Mouse (Mus musculus): ENCODE measurements around the gene Tmem60. TPM values are rescaled to one million over a fixed set of nuclear protein-coding genes. Genes with fewer than 3 reads are reported as not detected.

Gene Tmem60
- polyA plus RNA-seq, 1 experiment, result 84.1 TPM

DNA sequence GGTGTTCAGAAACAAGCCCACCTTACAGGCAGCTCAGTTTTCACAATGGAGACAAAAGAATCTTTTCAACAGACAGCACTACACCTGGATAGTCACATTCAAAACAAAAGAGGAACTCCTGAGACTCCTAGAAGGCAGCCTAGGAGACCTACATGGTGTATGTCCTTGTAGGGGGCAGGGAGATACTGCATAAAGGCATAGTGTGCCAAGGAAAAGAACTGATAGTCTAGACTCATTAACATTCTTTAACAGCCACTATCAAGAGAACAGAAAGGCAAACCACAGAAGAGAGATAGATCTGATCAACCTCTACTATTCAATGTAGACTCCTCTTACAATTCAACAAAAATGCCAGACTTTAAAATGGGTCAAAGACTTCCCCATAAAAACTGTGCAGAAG lies 48.4 kb downstream of the Tmem60 start:
- no peak for TF ChIP-seq POLR2A (IDR thresholded peaks at IDR 0.05; ENCODE audit: control insufficient read depth, low read depth, low read length)
- TF ChIP-seq CTCF (IDR thresholded peaks at IDR 0.05; ENCODE audit: control insufficient read depth, insufficient read depth, insufficient replicate concordance, low read depth, low read length), result no peak
- no peak overlapping the region for H3K27ac ChIP-seq (ENCODE audit: control insufficient read depth, insufficient read depth, low read depth, low read length)

DNA sequence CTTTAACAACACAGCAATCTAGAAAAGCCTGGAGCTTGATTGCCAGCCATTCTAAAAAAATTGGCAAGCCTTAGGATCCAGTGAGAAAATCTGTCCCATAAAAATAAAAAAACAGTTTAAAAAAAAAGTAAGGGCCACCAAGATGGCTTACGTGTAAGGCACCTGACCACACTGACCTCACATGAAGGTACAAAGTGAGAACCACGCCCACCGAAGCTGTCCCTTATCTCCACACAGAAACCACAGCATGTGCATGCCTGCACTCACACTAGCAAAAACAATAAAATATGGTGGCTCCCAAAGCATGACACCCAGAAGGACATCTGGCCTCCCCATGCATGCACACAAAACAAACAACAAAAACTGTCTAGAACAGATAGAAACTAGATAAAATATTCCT lies 49.3 kb downstream of the Tmem60 start:
- Histone ChIP-seq H3K36me3 (ENCODE audit: control insufficient read depth, insufficient read depth, low read length) (no peaks in the 10 kb centered on the region), H3K27ac (ENCODE audit: control insufficient read depth, insufficient read depth, low read depth, low read length) (no peak overlapping the region), H3K27me3 (ENCODE audit: control insufficient read depth, insufficient read depth, low read length) (no peaks in the 10 kb centered on the region), H3K4me3 (ENCODE audit: control insufficient read depth, low read depth, low read length) (no peak overlapping the region), H3K4me1 (ENCODE audit: control insufficient read depth, insufficient read depth, low read length) (no peaks in the 10 kb centered on the region)
- no peak for TF ChIP-seq POLR2A (IDR thresholded peaks at IDR 0.05; ENCODE audit: control insufficient read depth, low read depth, low read length)
- no peak for TF ChIP-seq CTCF (IDR thresholded peaks at IDR 0.05; ENCODE audit: control insufficient read depth, insufficient read depth, insufficient replicate concordance, low read depth, low read length)

More for the DNA sequence above, 48.4 kb downstream of the Tmem60 start:
- Histone ChIP-seq H3K27me3 (ENCODE audit: control insufficient read depth, insufficient read depth, low read length) (no peaks in the 10 kb centered on the region), H3K4me1 (ENCODE audit: control insufficient read depth, insufficient read depth, low read length) (no peaks in the 10 kb centered on the region), H3K36me3 (ENCODE audit: control insufficient read depth, insufficient read depth, low read length) (no peaks in the 10 kb centered on the region), H3K4me3 (ENCODE audit: control insufficient read depth, low read depth, low read length) (no peak overlapping the region)

DNA sequence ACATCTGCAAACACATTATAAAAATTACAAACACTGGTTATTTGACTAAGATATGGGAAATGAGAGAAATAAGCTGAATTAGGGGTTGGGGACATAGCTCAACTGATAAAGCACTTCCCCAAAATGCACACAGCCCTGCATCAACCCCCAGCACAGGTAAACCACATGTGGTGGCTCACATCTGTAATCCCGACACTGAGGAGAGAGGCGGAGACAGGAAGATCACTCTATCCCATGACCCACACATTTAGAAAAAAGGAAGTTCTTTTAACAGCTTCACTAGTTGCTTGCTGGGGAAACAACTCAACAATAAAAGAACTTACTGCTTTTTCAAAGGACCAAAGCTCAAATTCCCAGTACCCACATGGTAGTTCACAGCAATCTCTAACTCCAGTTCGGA lies 50.6 kb downstream of the Tmem60 start:
- H3K27ac ChIP-seq (ENCODE audit: control insufficient read depth, insufficient read depth, low read depth, low read length), result no peak overlapping the region
- H3K27me3 ChIP-seq (ENCODE audit: control insufficient read depth, insufficient read depth, low read length), result no peaks in the 10 kb centered on the region
- H3K4me1 ChIP-seq (ENCODE audit: control insufficient read depth, insufficient read depth, low read length), result no peaks in the 10 kb centered on the region
- no peak overlapping the region for H3K4me3 ChIP-seq (ENCODE audit: control insufficient read depth, low read depth, low read length)
- no peaks in the 10 kb centered on the region for H3K36me3 ChIP-seq (ENCODE audit: control insufficient read depth, insufficient read depth, low read length)
- TF ChIP-seq POLR2A (IDR thresholded peaks at IDR 0.05; ENCODE audit: control insufficient read depth, low read depth, low read length), result no peak
- TF ChIP-seq CTCF (IDR thresholded peaks at IDR 0.05; ENCODE audit: control insufficient read depth, insufficient read depth, insufficient replicate concordance, low read depth, low read length), result no peak

DNA sequence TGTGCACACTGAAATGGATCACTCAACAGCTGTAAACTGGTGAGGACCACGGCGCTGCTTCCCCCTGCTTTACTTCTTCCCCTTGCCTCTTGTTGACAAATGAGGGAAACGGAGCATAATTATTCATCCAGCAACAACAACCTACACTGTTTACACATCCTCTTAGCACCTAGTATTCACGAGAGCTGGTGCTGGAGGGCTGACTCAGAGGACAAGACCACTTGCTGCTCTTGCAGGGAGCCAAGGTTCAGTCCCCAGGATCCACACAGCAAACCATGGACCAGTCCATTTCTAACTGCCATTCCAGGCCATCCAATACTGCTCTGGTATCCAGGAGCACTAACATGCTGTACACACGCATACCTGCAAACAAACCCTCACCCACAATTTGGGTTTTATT lies 53.9 kb downstream of the Tmem60 start:
- no peak for TF ChIP-seq CTCF (IDR thresholded peaks at IDR 0.05; ENCODE audit: control insufficient read depth, insufficient read depth, insufficient replicate concordance, low read depth, low read length)
- no peak for TF ChIP-seq POLR2A (IDR thresholded peaks at IDR 0.05; ENCODE audit: control insufficient read depth, low read depth, low read length)
- Histone ChIP-seq H3K36me3 (ENCODE audit: control insufficient read depth, insufficient read depth, low read length) (no peaks in the 10 kb centered on the region), H3K4me1 (ENCODE audit: control insufficient read depth, insufficient read depth, low read length) (no peaks in the 10 kb centered on the region)

More for the DNA sequence above, 53.9 kb downstream of the Tmem60 start:
- H3K27me3 ChIP-seq (ENCODE audit: control insufficient read depth, insufficient read depth, low read length), result no peaks in the 10 kb centered on the region
- no peak overlapping the region for H3K4me3 ChIP-seq (ENCODE audit: control insufficient read depth, low read depth, low read length)
- H3K27ac ChIP-seq (ENCODE audit: control insufficient read depth, insufficient read depth, low read depth, low read length), result no peak overlapping the region

Other genes with a start within 250 kb of the Tmem60 start
- 2.2 and 2.7 TPM in 2 replicates for gene Phtf2, start 67 bp upstream of the Tmem60 start, polyA plus RNA-seq (2012; rRNA removed)
- gene Rsbn1l, start 74.2 kb downstream of the Tmem60 start, polyA plus RNA-seq (2012; rRNA removed), result 2.4 and 2.5 TPM in 2 replicates
- 12.5 and 16.2 TPM in 2 replicates for gene Ptpn12, start 173.7 kb downstream of the Tmem60 start, polyA plus RNA-seq (2012; rRNA removed)

Measured in testis, adult 2 months (tissue).